Mouse (Mus musculus) testis, adult 2 months (tissue): ENCODE measurements around the gene Gm2832. TPM values are rescaled to one million over a fixed set of nuclear protein-coding genes. Genes with fewer than 3 reads are reported as not detected.
"Not testable (repeated sequence)": the region's sequence is repeated elsewhere in the genome, so short reads cannot be mapped to it uniquely, and the experiment has no call there.

Source experiments
- H3K27ac ChIP-seq: fragments of 200-500 bp; 2 replicates; pipeline ENCODE4 v1.5.1; 2012; ENCODE audit warnings: low read depth, low read length; ENCODE audit not compliant: control insufficient read depth, insufficient read depth
- H3K27me3 ChIP-seq: fragments of 200-500 bp; 2 replicates; pipeline ENCODE4 v1.6.1; 2012; ENCODE audit warnings: mild to moderate bottlenecking, low read length, moderate library complexity; ENCODE audit not compliant: control insufficient read depth, insufficient read depth
- H3K36me3 ChIP-seq: fragments of 200-500 bp; 2 replicates; pipeline ENCODE4 v1.6.1; 2012; ENCODE audit warnings: mild to moderate bottlenecking, low read length; ENCODE audit not compliant: control insufficient read depth, insufficient read depth
- H3K4me1 ChIP-seq: fragments of 200-500 bp; 2 replicates; pipeline ENCODE4 v1.6.1; 2012; ENCODE audit warnings: low read length; ENCODE audit not compliant: control insufficient read depth, insufficient read depth
- H3K4me3 ChIP-seq: fragments of 200-500 bp; 2 replicates; pipeline ENCODE4 v1.5.1; 2012; ENCODE audit warnings: low read depth, mild to moderate bottlenecking, low read length, moderate library complexity, mixed read lengths; ENCODE audit not compliant: control insufficient read depth
- polyA plus RNA-seq: library from polyadenylated mRNA; depleted of rRNA; stranded (reverse); fragments of >200 nt; gene quantifications from 2 replicates; pipeline ENCODE4 v1.2.3, GENCODE M21; 2012; rRNA removed

The Gm2832 gene
- 0.85 and 1.3 TPM in 2 replicates for polyA plus RNA-seq

- not testable (repeated sequence) for H3K36me3 ChIP-seq, H3K4me1 ChIP-seq, H3K27ac ChIP-seq, H3K27me3 ChIP-seq
- peak within 1 kb of the TSS; percentile 55 for H3K4me3 ChIP-seq
These were observed at the start of gene Gm2832 for GRCm38 (mm10) chr14:41278505-41278904. TSS of gene Gm2832 (plus strand) at chr14:41278805.

- H3K27ac ChIP-seq, H3K27me3 ChIP-seq, H3K4me3 ChIP-seq, H3K4me1 ChIP-seq, H3K36me3 ChIP-seq: not testable (repeated sequence)
These were observed 15.3 kb upstream of the Gm2832 start for GRCm38 (mm10) chr14:41263296-41263695.

- not testable (repeated sequence) for H3K27me3 ChIP-seq, H3K4me1 ChIP-seq, H3K4me3 ChIP-seq, H3K36me3 ChIP-seq, H3K27ac ChIP-seq
These were observed 14.5 kb upstream of the Gm2832 start for GRCm38 (mm10) chr14:41263853-41264755.

GRCm38 (mm10) chr14:41264756-41265566 is 13.6 kb upstream of the Gm2832 start:
- H3K4me3 ChIP-seq, H3K27me3 ChIP-seq, H3K36me3 ChIP-seq, H3K27ac ChIP-seq, H3K4me1 ChIP-seq: not testable (repeated sequence)

- H3K4me1 ChIP-seq, H3K27ac ChIP-seq, H3K36me3 ChIP-seq, H3K4me3 ChIP-seq, H3K27me3 ChIP-seq: not testable (repeated sequence)
These were observed 7.4 kb downstream of the Gm2832 start for GRCm38 (mm10) chr14:41285965-41286364.

Other genes starting within 250 kb of the Gm2832 start
- gene Dydc2, start 209.6 kb upstream of the Gm2832 start, polyA plus RNA-seq, result 34.6 and 36.9 TPM in 2 replicates
- gene Dydc1, start 205.9 kb upstream of the Gm2832 start, polyA plus RNA-seq, result 22.1 and 24.6 TPM in 2 replicates
- 0.13 and 0.16 TPM in 2 replicates for gene Mat1a, start 173.8 kb upstream of the Gm2832 start, polyA plus RNA-seq
- gene Sftpa1, start 147.0 kb upstream of the Gm2832 start, polyA plus RNA-seq, result not detected in 2 replicates
- gene Mbl1, start 127.3 kb upstream of the Gm2832 start, polyA plus RNA-seq, result 0.12 and 0.14 TPM in 2 replicates
- gene Sftpd, start 93.7 kb upstream of the Gm2832 start, polyA plus RNA-seq, result 0.15 and 0.20 TPM in 2 replicates
- 0.79 and 1.2 TPM in 2 replicates for gene Gm5798, start 69.8 kb downstream of the Gm2832 start, polyA plus RNA-seq
- 1.1 TPM in 2 replicates for gene Gm7945, start 107.6 kb downstream of the Gm2832 start, polyA plus RNA-seq
- gene Gm6482, start 129.5 kb downstream of the Gm2832 start, polyA plus RNA-seq, result 0.17 and 0.79 TPM in 2 replicates
- gene Gm7954, start 174.7 kb downstream of the Gm2832 start, polyA plus RNA-seq, result 0.36 and 0.37 TPM in 2 replicates
- gene Gm3486, start 210.7 kb downstream of the Gm2832 start, polyA plus RNA-seq, result 7.5 and 9.8 TPM in 2 replicates